Mouse (Mus musculus): ENCODE data around the gene Shc1. TPM values are rescaled to one million over a fixed set of nuclear protein-coding genes. Genes with fewer than 3 reads are reported as not detected.
"Not testable (repeated sequence)": the region's sequence is repeated elsewhere in the genome, so short reads cannot be mapped to it uniquely, and the experiment has no call there.

Gene Shc1
- total RNA-seq, 2 experiments from 2014 or later: 14.7 to 19.1 TPM

DNA sequence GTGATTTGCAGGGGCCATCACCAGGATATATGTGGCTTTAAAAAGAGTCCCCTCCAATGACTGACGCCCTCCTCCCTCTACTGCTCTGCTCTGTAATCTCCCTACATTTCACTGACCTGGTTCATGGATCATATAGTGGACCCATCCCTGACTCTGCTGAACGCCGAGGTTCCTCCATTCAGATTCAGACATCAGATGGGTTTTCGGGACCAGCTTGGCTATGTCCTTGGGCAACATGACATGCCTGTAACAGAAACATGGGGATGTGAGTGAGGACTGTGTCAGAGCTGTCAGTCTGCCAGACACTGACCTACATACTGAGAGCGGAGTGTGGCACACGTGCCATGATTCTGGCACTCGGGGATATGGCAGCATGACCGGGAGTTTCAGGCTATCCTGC, 2.1 kb upstream of the Shc1 start:
- no peak for DNase-seq (ENCODE audit: low spot score)

DNA sequence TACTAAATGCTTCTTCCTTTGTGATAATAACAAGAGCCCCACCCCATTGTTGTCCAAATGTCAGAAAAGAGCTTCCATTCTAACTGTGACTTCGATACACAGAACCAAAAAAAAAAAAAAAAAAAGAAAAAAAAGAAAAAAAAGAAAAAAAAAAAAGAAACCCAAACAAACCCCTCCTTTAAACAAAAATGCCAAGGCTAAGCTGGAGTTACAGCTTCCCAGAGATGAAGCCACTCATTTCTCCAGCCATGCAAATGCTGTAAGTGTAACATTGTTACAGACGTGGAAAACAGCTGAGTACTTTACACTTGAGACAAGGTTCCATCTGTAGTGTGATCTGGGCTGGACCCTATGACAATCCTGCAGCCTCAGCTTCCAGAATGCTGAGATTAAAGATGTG, 1.1 kb upstream of the Shc1 start:
- DNase-seq (ENCODE audit: low spot score): no peak

DNA sequence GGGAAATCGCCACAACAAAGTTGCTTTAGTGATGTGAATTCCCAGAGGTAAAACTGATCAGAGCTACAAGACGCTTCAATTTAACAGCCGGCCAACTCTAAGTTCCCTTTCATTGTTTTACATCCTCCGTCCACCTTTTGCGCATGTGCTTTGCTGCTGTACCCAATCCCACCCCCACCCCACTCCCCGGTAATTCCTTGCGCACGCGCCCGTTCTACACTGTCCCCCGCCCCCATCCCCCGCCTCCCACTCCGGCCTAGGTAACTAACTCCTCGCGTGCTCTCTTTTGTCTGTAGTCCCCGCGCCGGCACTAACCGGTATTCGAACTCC, 438 bp upstream of the Shc1 start:
- no peak for DNase-seq (ENCODE audit: low spot score)

DNA sequence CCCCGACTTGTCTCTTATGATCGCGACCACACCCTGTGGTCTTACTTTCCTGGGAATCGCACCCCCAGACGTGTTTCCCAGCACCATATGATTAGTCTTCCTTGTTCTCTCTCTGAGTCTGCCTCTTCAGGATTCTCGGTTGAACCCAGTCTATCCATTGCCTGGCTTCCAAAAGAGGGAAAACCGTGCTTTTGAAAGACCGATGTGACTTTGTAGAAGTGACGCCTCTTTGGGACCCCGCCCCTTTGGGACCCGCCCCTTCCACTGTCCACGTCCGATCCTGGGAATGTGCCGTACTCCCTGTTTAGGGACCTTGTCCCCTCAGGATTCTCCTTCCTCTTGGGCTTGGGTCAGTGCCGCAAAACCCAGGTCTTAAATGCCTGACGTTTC, 613 bp downstream of the Shc1 start:
- peak; percentile 77 for DNase-seq (ENCODE audit: low spot score)

DNA sequence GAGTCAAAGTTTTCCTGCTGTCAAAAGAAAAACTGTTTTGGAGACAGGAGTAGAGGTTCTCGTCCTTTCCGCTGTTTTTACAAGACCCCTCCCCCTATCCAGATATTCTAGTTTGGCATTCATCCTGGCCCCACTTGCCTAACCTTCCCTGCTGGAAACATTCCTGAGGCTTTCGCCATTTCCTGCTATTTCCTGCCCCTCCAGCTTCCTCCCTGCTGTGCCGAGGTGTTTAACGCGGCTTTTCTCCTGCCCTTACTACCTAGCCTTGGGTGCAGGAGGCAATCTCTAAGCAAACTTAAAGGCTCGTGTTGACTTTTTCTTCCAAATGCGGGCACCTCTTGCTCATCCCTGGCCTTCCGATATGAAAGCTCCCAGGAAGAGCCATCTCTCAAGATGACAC, 1.3 kb downstream of the Shc1 start:
- peak; percentile 69 for DNase-seq (ENCODE audit: low spot score)

DNA sequence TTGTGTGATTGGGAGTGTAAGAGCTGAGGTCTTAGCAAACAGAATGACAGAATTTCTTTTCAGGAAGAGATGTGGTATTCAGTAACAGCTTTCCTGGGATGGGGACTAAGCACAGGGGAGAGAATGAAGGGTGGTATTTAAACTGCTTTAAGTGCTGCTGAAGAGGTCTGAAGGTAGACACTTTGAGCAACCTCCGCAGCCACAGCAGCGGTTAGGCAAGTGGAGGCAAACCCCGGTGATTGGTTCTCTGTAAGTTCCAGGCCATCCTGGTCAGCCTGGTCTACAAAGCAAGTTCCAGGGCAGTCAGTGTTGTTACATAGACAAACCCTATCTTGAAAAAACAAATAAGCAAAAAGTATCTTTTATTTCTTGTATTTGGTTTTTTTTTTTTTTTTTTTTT, 1.7 kb downstream of the Shc1 start:
- no peak for DNase-seq (ENCODE audit: low spot score)

DNA sequence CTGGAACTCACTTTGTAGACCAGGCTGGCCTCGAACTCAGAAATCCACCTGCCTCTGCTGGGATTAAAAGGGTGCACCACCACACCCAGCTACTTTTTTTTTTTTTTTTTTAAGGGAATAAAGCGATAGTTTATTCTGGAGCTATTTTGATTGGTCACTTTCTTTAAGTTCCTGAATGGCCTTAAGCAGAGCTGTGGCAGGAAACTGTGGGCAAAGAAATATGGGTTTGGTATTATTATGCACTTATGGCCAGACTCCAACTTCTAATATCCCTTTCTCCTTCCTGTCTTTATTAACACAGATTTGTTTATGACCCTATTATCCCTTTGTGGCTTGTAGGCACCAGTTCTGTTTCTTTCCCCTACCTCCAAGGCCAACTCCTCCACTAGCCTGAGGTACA, 2.2 kb downstream of the Shc1 start:
- DNase-seq (ENCODE audit: low spot score): no peak

DNA sequence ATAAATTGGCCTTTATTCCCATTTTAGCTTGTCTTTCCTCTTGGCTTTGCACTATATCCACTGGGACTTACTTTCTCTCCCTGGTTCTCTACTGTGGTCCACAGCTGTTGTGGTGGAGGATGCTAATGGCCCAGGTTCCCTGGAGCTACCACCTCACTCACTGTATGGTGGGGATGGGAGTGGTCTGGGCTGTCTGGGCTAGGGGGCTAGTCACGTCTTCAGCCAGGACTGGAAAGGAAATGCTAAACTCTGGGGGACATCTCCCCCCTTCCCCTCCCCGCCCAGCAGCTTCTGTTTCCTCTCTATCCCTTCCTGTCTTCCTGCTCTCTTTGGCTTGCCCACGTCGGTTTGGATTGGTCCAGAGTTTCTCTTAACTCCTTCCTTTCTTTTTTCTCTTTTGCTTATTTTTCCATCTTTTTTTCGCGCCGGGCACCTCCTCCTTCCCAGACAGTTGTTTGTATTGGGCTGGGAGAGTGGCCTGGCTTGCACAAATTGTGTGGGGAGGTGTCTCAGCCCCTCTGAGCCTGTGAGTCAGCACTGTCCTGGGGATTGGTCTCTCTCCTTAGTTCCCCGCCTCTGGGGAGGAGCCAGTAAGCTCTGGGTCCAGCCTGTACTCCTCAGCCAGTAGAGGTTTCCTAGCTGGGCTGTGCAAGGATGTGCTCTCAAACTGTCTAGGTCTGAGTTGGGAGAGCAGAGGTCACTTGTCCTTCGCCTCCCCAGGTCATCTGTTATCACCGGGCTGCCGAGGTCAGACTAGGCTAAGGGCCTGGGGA, 2.9 kb downstream of the Shc1 start:
- peak; percentile 88 for DNase-seq (ENCODE audit: low spot score)

DNA sequence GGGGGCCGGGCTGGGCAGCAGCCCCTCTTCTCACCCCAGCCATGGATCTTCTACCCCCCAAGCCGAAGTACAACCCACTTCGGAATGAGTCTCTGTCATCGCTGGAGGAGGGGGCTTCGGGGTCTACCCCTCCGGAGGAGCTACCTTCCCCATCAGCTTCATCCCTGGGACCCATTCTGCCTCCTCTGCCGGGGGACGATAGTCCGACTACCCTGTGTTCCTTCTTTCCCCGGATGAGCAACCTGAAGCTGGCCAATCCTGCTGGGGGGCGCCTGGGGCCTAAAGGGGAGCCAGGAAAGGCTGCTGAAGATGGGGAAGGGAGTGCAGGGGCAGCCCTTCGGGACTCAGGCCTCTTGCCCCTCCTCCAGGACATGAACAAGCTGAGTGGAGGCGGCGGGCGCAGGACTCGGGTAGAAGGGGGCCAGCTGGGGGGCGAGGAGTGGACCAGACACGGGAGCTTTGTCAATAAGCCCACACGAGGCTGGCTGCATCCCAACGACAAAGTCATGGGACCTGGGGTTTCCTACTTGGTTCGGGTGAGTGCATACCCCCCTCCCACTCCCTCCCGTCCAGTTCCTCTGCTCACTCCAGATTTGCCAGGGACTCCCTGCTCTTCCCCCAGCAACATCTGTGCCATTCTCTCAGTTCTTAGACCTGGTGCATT, 3.7 kb downstream of the Shc1 start:
- DNase-seq (ENCODE audit: low spot score): no peak

DNA sequence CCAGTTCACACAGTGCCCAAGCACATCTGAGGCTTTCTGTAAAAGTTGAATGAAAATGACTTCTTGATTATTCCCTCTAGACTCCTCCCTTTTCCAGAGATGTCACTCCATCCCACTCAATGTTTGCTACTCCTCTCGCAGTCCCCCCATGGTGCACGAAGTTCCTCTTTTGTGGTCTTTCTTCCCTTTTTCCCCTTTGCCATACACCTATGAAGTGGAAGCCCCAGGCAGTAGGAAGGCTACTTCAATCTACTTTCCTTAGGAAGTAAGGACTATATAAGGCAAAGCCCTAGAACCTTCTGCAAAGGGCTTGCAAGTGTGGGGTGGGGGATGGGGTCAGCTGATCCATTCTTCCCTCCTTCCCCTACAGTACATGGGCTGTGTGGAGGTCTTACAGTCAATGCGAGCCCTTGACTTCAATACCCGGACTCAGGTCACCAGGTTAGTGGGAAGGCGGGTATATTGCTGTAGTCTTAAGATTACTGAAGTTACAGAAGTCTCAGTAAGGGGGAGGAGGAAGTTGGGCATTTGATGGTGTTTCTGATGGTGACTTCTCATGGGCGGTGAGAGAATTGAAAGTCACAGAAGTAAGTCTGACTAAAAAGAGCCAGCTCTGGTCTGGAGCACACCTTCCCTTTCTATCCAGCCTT, 4.4 kb downstream of the Shc1 start:
- no peak for DNase-seq (ENCODE audit: low spot score)

DNA sequence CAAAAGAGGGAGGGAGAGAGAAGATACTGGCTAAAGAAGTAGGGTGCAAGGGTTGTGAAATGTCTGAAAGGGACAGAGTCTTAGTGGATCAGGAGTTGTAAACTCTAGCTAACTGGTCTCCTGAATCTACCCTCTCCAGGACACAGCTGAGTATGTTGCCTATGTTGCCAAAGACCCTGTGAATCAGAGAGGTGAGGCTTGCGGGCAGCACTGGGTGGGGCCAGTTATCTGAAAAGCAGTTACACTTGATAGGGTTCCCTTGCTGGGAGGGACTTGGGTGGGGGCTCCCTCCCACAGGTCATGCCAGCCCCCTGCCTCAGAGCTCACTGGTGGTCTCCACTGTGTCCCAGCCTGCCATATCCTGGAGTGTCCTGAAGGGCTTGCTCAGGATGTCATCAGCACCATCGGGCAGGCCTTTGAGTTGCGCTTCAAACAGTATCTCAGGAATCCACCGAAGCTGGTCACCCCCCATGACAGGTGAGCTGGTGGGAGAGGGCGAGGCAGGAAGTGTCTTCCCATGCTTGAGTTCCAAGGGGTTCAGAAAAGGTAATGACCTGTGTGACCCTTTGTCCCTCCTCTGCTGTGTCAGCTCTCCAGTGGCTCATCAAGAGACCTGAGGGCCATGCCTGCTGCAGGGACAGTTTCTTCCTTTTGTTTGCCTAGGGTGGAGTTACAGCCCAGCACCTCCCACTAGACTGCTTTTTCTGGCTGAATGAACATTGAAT, 6.3 kb downstream of the Shc1 start:
- no peak for DNase-seq (ENCODE audit: low spot score)

DNA sequence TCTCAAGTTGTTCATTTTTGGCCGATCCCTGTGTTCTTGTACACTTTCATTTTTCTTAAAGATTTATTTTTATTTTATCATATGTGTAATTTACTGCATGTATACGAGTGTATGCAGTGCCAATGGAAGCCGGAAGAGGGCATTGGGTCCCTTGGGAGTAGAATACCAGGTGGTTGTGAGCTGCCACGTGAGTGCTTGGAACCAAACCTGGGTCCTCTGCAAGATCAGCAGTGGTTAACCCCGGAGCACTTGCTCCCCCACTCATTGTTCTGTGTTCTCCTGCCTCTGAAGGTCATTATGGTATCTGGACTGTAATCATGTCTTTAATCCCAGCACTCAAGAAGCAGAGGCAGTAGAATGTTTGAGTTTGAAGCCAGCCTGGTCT, 6.9 kb downstream of the Shc1 start:
- no peak for DNase-seq (ENCODE audit: low spot score)

DNA sequence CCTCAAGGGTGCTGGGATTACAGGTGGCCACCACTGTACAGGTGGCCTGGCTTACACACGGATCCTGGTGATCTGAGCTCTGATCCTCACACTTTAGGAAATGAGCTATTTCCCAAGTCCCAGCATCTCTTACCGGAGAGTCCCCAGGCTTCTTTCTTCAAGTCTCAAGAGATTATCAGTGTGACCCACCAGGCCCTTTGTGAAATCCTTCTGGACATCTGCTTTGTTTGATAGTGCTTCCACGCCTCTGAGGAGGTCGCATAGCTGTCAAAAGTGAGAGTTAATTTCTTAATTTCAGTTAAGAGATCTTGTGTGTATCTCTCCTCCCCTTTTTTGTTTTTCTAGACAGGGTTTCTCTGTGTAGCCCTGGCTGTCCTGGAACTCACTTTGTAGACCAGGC, 7.6 kb downstream of the Shc1 start:
- no peak for DNase-seq (ENCODE audit: low spot score)

DNA sequence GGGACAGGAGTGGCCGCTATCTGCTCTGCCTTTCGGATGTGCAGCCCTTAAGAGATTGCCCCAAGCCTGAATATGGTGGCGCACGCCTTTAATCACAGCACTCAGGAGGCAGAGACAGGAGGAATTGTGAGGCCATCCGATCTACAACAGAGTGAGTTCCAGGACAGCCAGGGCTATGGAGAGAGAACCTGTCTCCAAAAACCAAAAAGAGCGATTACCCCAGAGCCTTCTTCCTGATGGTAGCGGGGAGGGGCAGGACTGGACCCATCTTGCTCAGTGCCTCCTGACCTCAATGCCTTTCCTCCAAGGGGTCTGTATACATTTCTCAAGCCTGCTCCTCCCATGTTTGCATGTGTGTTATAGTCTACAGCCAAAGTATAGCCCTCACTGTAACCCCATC, 10.8 kb downstream of the Shc1 start:
- not testable (repeated sequence) for DNase-seq (ENCODE audit: low spot score)

DNA sequence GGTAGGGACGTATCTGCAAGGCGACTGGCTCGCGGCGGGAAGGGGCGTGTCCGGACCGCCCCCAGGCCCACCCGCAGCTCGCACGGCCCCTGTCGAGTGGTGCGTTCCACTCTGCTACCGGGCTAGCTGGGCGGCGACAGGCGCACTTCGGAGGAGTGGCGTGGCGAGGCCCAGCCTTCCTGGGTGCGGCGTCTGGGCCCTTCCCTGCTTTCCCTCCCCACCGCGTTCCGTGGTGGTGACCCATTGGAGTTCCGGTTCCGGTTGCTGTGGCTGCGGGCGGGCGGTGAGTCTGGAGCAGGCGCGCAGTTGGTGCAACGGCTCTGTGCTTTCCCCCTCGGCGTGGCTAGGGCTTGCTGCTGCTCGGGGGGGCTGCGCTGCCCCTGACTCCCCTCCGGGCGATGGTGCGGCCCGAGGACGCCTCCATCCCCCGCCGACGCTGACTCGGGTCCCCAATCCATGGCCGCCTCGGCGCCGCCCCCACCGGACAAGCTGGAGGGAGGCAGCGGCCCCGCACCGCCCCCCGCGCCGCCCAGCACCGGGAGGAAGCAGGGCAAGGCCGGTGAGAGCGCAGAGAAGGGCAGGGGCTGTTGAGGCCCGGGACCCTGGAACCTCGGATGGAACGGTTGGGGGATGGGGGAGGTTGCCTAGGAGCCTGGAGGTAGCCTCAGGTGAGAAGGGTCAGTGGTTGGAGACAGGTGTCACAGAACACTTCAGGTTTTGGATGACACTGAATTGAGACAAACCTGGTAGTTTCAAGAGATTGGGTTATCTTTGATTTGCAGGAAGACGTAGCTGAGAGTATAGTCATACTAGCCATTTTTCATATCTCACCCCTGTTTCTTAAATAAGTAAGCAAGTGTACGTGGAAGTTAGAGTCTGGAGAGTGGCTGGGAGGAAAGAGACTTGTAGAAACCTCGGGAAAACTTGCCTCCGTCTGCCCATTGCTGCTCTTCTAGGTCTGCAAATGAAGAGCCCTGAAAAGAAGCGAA, 12.2 kb downstream of the Shc1 start, which contains the start of gene Pygo2:
TSS of gene Pygo2 (plus strand) at position 44 of the 989 bp plus-strand sequence.
- peak; percentile 95 for DNase-seq (ENCODE audit: low spot score)

DNA sequence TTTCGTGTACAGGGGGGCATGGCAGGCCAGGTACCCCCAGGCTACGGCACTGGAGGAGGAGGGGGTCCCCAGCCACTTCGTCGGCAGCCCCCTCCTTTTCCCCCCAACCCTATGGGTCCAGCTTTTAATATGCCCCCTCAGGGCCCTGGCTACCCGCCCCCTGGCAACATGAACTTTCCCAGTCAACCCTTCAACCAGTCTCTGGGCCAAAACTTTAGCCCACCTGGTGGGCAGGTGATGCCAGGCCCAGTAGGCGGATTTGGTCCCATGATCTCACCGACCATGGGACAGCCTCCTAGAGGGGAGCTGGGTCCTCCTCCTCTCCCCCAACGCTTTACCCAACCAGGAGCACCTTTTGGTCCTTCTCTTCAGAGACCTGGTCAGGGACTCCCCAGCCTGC, 14.4 kb downstream of the Shc1 start:
- no peak for DNase-seq (ENCODE audit: low spot score)

DNA sequence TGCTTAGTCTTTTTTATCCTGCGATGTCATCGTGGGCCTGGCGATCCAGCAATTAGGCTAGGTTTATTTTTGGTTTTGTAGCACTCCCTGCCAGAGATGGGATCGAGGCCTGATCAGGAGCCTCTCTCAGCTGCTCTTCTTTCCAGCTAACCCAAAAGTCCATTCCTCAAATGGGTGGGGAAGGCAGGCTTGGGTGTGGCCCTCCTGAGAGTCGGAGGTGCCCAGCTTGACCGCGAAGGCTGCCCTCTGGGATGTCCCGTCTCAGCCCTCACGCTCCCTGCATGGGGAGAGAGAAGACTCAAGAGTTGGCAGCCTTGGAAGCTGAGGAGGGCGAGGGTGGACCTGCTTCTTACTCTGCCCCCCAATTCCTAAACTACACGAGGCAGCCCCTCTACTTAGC, 16.3 kb downstream of the Shc1 start:
- DNase-seq (ENCODE audit: low spot score): no peak

DNA sequence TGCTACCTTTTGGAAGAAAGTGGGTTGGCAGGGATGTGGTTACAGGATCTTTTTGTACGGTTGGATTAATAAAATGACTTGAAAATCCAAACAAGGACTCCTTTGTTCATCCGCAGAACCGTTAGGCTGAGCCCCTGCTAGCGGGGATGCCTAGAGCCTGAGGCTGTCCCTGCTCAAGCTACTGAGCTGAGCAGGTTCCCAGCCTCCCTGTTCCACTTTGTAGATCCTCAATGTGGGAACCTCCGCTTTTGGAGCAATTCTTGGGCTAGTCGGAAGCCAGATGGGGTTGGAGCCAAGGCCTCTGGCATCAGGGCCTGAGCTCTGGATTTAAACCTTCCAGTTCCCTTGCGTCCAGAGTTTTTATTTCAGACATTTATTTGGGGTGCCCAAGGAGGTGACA, 16.8 kb downstream of the Shc1 start:
- no peak for DNase-seq (ENCODE audit: low spot score)

DNA sequence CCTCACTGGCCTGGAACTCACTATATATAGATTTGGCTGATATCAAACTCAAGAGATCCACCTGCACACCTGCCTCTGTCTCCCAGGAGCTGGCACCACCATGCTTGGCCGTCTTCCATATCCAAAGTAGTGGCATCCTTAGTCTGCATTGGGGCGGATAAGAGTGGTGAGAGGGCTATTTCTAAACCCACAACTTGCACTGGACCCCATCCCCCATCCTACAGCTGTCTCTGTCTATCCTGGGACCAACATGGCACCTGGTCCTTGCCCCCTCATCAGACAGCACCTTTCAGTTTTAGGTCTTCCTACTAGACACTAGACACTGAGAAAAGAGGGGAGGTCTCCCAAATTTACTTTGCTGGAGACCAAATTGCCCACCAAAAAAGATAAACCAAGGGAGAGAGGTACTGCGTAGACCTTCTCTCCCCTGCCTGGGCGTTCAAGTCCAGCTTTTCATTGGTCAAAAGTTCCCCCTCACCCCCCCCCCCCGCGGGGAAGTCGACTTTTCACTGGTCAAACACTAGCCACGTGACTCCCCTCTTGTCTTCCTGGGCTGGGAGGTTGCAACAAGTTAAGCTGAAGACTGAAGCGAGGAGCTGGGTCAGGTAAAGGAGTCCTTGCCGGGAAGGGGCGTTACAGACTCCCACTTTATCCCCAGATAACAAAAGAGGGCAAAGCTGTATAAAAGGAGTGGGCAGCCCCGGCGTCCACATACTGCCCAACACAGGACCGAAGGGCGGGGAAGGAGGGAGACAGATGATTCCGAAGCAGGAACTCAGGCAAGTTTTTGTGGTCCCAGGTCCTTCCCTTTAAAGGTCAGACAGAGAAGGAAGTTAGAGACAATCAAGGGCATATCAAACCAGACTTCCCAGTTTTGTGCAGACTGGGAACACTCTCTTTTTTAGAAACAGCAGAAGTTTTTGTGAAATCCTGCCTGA, 18.2 kb downstream of the Shc1 start, which contains the start of gene Pbxip1:
TSS of gene Pbxip1 (plus strand) at position 531 of the 938 bp plus-strand sequence.
- DNase-seq (ENCODE audit: low spot score): peak; percentile 82

DNA sequence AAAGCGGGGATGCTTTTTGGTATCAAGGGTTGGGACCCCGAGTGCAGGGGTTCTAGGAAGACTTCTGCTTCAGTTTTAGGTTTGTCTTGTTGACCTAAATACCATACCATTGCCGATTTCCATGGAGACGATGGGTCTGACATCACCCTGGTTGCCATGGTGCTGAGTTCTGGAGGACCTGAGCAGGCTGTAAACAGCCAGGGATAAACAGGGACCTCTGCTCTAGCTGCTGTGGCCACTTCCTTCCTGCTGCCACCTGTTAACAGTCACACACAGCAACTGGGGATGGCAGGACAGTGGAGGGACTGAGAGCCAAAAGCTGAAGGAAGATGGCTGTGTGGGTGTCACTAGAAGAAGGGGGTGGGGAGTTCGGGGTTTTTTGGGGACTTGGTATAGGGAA, 19.0 kb downstream of the Shc1 start:
- peak; percentile 48 for DNase-seq (ENCODE audit: low spot score)
